Mouse (Mus musculus): Measurements from ENCODE around the gene Commd8.
A peak's percentile ranks its signal among the peaks of the same experiment; 100 is the strongest.
"Not testable (repeated sequence)": the region's sequence is repeated elsewhere in the genome, so short reads cannot be mapped to it uniquely, and the experiment has no call there.

Commd8 gene

DNA sequence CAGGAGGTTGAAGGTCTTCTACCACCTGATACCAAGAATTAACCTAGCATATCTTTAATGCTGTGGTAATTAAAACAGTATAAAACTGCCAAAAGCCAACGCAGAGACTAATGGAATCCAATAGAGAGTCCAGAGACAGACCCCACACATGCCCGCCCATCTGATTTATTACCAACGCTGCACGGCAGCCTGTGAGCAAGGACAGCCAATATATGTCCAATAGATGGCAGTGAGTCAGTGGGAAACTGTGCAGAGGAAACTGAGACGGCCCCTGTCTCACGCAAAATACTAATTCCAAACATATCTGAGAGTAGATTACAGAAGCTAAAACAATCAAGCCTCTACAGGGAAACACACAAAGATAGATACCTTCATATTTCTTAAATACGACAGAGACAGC is 3.6 kb downstream of the Commd8 start:
- no peak for DNase-seq

DNA sequence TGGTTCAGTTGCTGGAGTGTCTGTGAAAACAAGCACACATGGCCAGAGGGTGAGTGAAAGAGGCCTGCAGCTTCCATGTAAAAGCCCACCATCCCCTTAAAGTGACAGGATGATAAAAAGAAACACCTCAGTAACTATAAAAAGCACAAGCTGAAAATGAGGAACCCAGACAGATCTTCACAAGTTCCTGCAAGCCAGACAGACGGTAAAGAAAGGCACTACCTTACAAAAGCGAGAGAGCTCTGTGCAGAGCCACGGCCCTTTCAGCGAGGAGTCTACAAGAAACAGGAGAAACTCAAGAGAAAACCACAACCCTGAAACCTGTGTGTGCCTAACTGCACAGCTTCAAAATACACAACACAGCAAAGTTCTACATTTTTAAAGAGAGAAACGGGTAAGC is 5.1 kb downstream of the Commd8 start:
- DNase-seq, result no peak

DNA sequence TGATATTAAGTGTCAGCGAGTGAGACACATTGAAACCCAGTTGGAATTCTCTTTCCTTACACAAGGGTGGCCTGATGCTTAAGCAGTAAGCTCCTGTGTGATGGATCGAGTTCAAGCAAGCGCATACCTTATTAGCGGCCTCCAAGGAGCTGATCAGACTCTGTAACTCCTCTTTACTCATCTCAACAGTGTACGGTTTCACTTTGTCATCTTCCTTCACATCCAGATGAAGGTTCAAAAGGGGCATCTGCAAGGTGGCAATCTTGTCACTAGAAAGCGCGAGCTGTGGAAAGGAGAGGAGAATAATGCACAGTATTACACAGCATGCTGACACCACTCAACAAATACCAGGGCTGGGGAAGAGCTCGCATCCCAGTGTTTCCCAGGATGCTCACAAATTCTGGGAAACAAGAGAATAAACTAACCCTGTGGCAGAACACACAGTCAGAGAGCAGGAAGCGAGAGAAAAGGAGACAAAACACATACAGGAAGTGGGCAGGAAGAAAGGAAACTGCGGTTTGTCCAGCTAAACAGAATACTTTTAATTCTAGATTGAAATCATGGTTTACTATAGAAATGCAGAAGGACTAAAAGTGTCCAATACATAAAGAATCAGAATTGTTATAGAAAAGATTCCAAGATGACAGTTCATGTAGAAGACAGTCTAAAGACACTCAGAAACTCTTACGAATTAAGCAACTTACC is 7.1 kb downstream of the Commd8 start:
- no peak for DNase-seq

DNA sequence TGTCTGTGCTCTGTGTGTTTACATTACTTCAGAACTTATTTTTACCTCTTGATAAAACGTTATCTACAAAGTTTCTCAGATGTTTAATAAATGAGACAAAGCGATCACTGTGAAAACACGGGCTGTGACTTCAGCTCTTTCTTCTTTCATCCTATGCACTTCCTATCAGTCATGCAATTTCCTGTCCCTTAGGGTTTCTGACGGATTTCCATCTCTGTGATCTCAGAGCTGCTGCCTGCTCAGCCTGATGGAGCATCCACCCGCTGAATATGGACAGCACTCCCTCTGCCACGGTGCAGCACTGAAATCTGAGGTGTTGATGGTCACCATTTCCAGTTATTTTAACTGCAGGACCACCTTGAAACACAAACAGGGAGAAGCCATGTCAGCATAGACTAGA is 8.5 kb downstream of the Commd8 start:
- no peak for DNase-seq

DNA sequence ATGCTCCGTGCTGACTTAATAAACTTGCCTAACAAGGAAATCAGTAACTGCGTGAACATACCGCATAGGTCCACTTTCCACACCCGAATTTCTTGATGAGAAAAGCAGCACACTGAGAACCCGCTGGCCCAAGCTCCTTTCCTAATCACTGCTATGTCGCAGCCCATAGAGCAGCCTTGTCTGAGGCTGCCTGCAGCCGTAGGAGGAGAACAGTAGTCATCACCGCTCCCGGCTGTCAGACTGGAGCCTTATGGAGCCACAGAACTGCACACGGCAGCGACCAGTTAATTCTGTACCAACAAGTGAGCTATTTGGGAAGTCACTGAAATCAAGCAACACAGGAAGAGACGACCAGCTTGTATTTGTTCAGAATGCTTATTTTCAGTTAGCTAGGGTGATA is 9.3 kb downstream of the Commd8 start:
- peak; percentile 79 for DNase-seq

DNA sequence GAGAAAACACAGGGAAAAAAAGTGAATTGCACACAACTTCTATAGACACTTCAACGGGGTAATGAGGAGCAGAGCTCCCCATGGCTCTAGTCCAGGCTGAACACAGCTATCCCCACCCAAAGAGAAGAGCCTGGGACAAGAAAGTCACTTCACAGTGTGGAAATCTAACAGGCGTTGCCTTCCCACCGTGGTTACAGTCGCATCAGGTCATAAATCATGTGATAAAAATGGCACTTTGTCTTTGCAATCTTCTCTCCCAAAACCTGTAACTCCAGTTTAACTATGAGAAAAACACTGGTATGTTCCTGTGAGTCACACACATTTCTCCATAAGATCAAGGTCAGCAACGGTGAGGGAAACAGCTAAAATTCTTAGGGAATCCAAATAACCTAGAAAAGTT is 11.4 kb downstream of the Commd8 start:
- DNase-seq, result no peak

DNA sequence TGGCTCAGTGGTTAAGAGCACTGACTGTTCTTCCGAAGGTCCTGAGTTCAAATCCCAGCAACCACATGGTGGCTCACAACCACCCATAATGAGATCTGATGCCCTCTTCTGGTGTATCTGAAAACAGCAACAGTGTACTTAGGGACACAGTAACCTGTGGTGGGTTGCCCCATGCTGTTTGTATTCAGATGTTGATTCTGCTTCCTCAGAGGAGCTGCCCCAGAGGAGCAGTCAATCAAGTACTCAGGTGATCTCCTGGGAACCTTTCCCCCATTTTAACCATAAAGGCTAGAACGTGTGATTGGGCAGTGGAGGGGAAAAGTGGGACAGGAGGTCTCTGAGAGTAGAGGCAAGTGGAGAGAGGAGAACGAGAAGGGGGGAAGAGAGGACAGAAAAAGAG is 12.3 kb downstream of the Commd8 start:
- not testable (repeated sequence) for DNase-seq

DNA sequence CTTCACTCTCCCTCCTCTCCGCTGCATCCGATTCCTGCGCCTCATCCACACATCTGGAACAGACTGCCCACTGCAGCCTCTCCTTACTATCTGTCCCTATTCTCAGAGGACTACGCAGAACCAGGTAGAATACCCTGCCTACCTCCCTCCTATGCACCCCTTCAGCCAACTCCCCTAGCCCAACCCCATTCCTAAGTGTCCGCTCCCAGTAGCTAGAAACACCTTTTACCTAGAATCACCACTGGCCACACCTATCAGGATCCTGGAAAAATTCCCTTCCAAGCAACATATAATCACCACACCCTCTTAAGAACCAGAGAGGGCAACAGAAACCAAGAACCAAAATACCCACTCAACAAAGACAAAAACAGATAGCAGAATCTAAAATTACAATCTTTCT is 17.1 kb downstream of the Commd8 start:
- DNase-seq, result no peak

DNA sequence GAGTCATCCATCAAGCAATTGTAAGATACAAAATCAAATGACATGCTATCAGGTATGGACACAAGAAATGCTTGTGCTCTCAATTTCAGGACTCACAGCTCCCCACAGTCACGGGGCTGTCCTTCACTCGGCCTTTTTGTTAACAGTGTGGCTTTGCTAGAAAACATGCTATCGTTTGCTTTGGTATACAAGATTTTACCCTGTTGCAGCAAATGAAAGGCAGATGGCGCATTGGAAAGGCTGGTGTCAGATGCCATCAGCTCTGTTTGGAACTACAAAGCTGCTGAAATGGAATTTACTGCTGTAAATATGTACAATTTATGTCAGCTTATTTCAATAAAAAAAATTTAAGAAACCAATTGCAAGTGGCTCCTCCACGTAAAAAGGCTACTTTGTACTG is 19.3 kb downstream of the Commd8 start:
- DNase-seq, result no peak

DNA sequence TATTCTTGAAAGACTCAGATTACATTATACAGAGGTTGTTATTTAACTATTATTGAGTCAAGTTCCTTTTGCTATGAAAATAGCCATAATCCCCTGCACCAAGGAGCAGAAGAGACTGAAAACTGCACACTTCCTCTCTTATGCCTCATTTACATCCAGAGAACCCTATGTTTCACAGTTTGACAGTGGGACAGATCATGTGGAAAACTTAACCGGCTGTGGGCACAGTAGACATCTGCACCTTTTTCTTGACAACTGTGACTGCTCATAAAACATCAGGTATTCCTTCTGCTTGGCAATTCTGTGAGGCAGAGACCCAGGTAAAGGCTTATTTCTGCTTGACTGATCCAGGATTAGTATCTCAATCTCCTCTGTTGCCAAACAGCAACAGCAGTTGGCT is 28.4 kb downstream of the Commd8 start:
- no peak for DNase-seq

DNA sequence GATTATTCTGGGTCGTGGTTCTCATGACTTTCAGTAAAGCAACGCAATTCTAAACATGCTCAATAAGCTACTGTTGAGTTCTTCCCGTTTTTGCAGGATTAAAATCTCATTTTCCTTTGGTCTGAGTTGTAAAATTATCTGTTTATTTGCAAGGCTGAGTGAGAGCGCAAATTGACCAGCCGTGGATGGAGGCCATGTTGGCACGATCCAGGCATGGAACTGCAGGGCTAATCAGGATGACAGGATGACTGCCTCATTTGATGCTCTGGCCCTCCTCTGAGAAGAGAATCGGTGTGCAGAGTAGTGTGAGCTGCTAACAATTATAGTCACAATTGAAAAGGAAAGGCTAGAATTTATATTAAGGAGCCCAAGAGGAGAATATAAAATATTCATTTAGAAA is 29.7 kb downstream of the Commd8 start:
- DNase-seq, result no peak

DNA sequence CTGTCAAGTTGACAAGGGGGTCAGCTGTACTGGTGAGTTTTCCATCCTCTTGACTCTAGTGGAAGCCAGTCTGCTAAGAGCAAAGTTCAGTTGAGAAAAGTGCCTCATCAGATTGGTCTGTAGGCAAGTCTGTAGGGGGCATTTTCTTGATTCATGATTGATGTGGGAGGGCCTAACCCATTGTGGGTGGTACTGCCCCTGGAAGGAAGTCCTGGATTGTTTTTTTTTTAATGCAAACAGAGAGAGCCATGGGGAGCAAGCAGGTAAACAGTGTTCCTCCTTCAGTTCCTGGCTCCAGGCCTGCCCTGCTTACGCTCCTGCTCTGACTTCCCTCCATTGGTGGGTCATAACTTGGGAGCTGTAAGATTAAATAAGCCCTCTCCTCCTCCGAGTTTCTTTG is 34.1 kb downstream of the Commd8 start:
- no peak for DNase-seq

DNA sequence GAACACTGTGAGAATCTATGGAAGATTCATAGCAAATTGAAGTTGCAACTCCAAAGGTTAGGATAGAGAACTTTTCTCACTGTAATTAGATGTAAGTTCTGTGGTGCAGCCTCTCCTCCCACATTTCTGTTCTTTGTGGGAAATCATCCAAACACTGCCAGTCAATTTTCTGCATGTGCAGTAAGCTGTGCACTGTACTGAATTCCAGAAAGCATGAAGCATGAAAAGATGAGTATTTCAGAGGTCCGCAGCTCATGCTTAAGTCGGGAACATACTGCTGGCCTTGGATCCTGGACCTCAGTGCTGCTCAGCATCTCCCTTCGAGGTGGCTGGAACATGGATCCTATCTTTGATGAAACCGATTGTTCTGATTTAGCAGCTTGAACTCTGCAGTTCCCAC is 41.3 kb downstream of the Commd8 start:
- peak; percentile 24 for DNase-seq

DNA sequence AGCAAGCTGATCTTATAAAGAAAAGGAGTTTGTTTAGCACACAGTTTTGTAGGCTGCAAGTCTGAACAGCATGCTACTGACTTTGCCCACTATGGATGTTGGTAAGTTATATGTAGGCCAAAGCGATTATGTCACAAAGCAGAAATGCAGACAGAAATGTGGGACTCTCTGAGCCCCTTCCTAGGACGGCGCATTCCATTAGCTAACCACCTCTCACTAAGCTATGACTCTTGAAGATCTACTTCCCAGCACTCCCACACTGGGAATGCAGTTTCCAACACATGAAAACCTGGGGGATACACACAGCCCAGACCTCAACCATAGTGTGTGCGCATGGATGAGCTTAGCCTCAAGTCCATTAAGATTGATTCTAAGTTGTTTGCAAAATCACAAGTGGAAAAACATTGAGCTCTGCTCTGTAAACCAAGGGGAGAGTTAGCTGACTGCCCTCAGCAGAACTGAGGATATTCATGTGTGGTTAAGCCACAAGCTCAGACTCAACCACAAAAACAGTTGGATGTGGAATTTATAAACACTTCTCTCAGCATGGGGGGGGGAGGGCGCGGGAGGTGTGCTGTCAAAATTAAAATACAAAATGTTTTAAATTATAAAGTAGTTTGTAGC is 45.5 kb downstream of the Commd8 start:
- DNase-seq, result no peak
